Mouse (Mus musculus) kidney, postnatal 4 days (tissue): ENCODE measurements around the gene Zfp326.

Experiments
- DNase-seq, 2 experiments: peaks; one replicate each; pipeline ENCODE4 v3.0.0; 2021; ENCODE audit warnings: mixed read lengths in 2 of 2

Gene Zfp326

GRCm38 (mm10) chr5:105867841-105868447 is 8.4 kb upstream of the Zfp326 start:
- peak; percentile 30 to 61 for DNase-seq

- peak; percentile 92 for DNase-seq
These were observed 7.8 kb upstream of the Zfp326 start for GRCm38 (mm10) chr5:105868593-105868992.

GRCm38 (mm10) chr5:105869739-105870138 is 6.6 kb upstream of the Zfp326 start:
- DNase-seq: no peak

GRCm38 (mm10) chr5:105871140-105871539 is 5.2 kb upstream of the Zfp326 start:
- DNase-seq: no peak

- DNase-seq: no peak
These were observed 4.2 kb upstream of the Zfp326 start for GRCm38 (mm10) chr5:105872176-105872575.

GRCm38 (mm10) chr5:105872916-105873315 is 3.4 kb upstream of the Zfp326 start:
- DNase-seq: no peak

GRCm38 (mm10) chr5:105873774-105874173 is 2.6 kb upstream of the Zfp326 start:
- DNase-seq: no peak

GRCm38 (mm10) chr5:105874476-105874875 is 1.9 kb upstream of the Zfp326 start:
- no peak for DNase-seq

GRCm38 (mm10) chr5:105876925-105877774 is 785 bp downstream of the Zfp326 start:
- DNase-seq: no peak

GRCm38 (mm10) chr5:105887317-105887716 is 11.0 kb downstream of the Zfp326 start:
- DNase-seq: no peak

GRCm38 (mm10) chr5:105898161-105898560 is 21.8 kb downstream of the Zfp326 start:
- DNase-seq: no peak

- DNase-seq: no peak
These were observed 32.8 kb downstream of the Zfp326 start for GRCm38 (mm10) chr5:105909209-105909608.

GRCm38 (mm10) chr5:105909671-105910070 is 33.3 kb downstream of the Zfp326 start:
- DNase-seq: no peak

GRCm38 (mm10) chr5:105911498-105911897 is 35.1 kb downstream of the Zfp326 start:
- DNase-seq: no peak

GRCm38 (mm10) chr5:105917398-105917797 is 41.0 kb downstream of the Zfp326 start:
- DNase-seq: no peak

- DNase-seq: peak; percentile 37 to 41
These were observed 41.9 kb downstream of the Zfp326 start for GRCm38 (mm10) chr5:105918289-105918688.

GRCm38 (mm10) chr5:105922818-105923487 is 46.6 kb downstream of the Zfp326 start:
- DNase-seq: peak in 1 of 2 experiments; percentile 29

GRCm38 (mm10) chr5:105924347-105924746 is 48.0 kb downstream of the Zfp326 start:
- DNase-seq: no peak

GRCm38 (mm10) chr5:105925568-105926255 is 49.3 kb downstream of the Zfp326 start:
- peak in 1 of 2 experiments; percentile 27 for DNase-seq

- peak; percentile 23 to 29 for DNase-seq
These were observed 53.9 kb downstream of the Zfp326 start for GRCm38 (mm10) chr5:105930282-105930681.

- DNase-seq: no peak
These were observed 56.0 kb downstream of the Zfp326 start for GRCm38 (mm10) chr5:105932392-105932791.

GRCm38 (mm10) chr5:105941951-105942350 is 65.6 kb downstream of the Zfp326 start:
- DNase-seq: peak; percentile 64 to 71
